ENCODE assay signal across 8 mouse cellular contexts in genomic region chr5:34574721-34575120, GRCm38 (mm10). TPM values are rescaled to one million over a fixed set of nuclear protein-coding genes. Genes with fewer than 3 reads are reported as not detected.
A peak's percentile ranks its signal among the peaks of the same experiment; 100 is the strongest.
DNase-seq lines count a peak whose midpoint lies in the region; ATAC-seq and TF ChIP-seq lines count a peak whose summit lies in the region.

No protein-coding gene starts in this region.

- H3K36me3 ChIP-seq in kidney, embryonic 16.5 days (ENCODE audit: insufficient read depth, low read length): no peaks in the 10 kb centered on the region
- no peaks in the 10 kb centered on the region for H3K36me3 ChIP-seq in hindbrain, embryonic 16.5 days (ENCODE audit: control insufficient read depth, insufficient read depth, low read length)
- no peaks in the 10 kb centered on the region for H3K36me3 ChIP-seq in midbrain, embryonic 13.5 days

- ATAC-seq in kidney, embryonic 16.5 days (ENCODE audit: low FRiP score, low TSS enrichment): no peak
- ATAC-seq in hindbrain, embryonic 16.5 days: no peak
- no peak for ATAC-seq in midbrain, embryonic 13.5 days

- peak overlapping the region; percentile 69 for H3K4me3 ChIP-seq in kidney, embryonic 16.5 days (ENCODE audit: low read length)
- H3K4me3 ChIP-seq in bone marrow macrophage, adult 2 months (ENCODE audit: insufficient read depth, low read length): peak overlapping the region; percentile 92
- H3K4me3 ChIP-seq in hindbrain, embryonic 16.5 days (ENCODE audit: low read length): peak overlapping the region; percentile 96
- H3K4me3 ChIP-seq in midbrain, embryonic 13.5 days (replicated peaks): peak overlapping the region; percentile 98

- peak overlapping the region; percentile 60 for H3K4me2 ChIP-seq in kidney, embryonic 16.5 days (replicated peaks; ENCODE audit: low read depth, low read length)
- H3K4me2 ChIP-seq in hindbrain, embryonic 16.5 days (ENCODE audit: low read length): peak overlapping the region; percentile 87
- peak overlapping the region; percentile 71 for H3K4me2 ChIP-seq in midbrain, embryonic 13.5 days (replicated peaks)

- peak overlapping the region; percentile 53 for H3K27ac ChIP-seq in kidney, embryonic 16.5 days (ENCODE audit: low read length)
- H3K27ac ChIP-seq in bone marrow macrophage, adult 2 months (ENCODE audit: insufficient read depth, low read depth, low read length): no peak overlapping the region
- peak overlapping the region; percentile 16; the same call in 1 of the 2 replicates for H3K27ac ChIP-seq in hindbrain, embryonic 16.5 days (ENCODE audit: low read depth, low read length)
- no peak overlapping the region for H3K27ac ChIP-seq in midbrain, embryonic 13.5 days

- no peaks in the 10 kb centered on the region for H3K27me3 ChIP-seq in kidney, embryonic 16.5 days (ENCODE audit: insufficient read depth, low read length)
- no peaks in the 10 kb centered on the region for H3K27me3 ChIP-seq in hindbrain, embryonic 16.5 days (replicated peaks; ENCODE audit: control insufficient read depth, insufficient read depth, low read length)
- no peaks in the 10 kb centered on the region for H3K27me3 ChIP-seq in midbrain, embryonic 13.5 days

- no peaks in the 10 kb centered on the region for H3K9me3 ChIP-seq in kidney, embryonic 16.5 days (ENCODE audit: low read length)
- no peaks in the 10 kb centered on the region for H3K9me3 ChIP-seq in hindbrain, embryonic 16.5 days (ENCODE audit: control insufficient read depth, low read length)
- H3K9me3 ChIP-seq in midbrain, embryonic 13.5 days: no peaks in the 10 kb centered on the region

- 23% methylated on average over 10 of the region's 10 CpGs for WGBS in kidney, embryonic 16.5 days
- WGBS in hindbrain, embryonic 16.5 days: 38% methylated on average over 10 of the region's 10 CpGs
- WGBS in midbrain, embryonic 13.5 days: 46% methylated on average over 10 of the region's 10 CpGs

- TF ChIP-seq POLR2A in bone marrow macrophage, adult 2 months (IDR thresholded peaks at IDR 0.05; ENCODE audit: borderline replicate concordance, low read depth, low read length): no peak

- DNase-seq in kidney, adult 8-10 months: no peak
- no peak for DNase-seq in layer of hippocampus, adult 9-11 months
- no peak for DNase-seq in layer of hippocampus, postnatal 25 days (ENCODE audit: extremely low spot score in 1 of 2, low spot score in 1 of 2)
- DNase-seq in frontal cortex, postnatal 10 days (ENCODE audit: low spot score in 2 of 2): no peak

- peaks cover 15% of the 10 kb centered on the region for H3K4me1 ChIP-seq in kidney, embryonic 16.5 days (ENCODE audit: insufficient read depth, low read length)
- peaks cover 11% of the 10 kb centered on the region for H3K4me1 ChIP-seq in bone marrow macrophage, adult 2 months (ENCODE audit: control insufficient read depth, insufficient read depth, low read length)
- H3K4me1 ChIP-seq in hindbrain, embryonic 16.5 days (ENCODE audit: control insufficient read depth, insufficient read depth, low read depth, low read length): peaks cover 12% of the 10 kb centered on the region
- H3K4me1 ChIP-seq in midbrain, embryonic 13.5 days (replicated peaks): peaks cover 23% of the 10 kb centered on the region

- H3K9ac ChIP-seq in kidney, embryonic 16.5 days (replicated peaks; ENCODE audit: low read length): peak overlapping the region; percentile 89
- H3K9ac ChIP-seq in hindbrain, embryonic 16.5 days (ENCODE audit: low read depth, low read length): peak overlapping the region; percentile 100
- H3K9ac ChIP-seq in midbrain, embryonic 13.5 days (replicated peaks): peak overlapping the region; percentile 99

- TF ChIP-seq CTCF in bone marrow macrophage, adult 2 months (IDR thresholded peaks at IDR 0.05; ENCODE audit: low read depth, low read length): no peak

RNA-seq across cellular contexts. Expression of gene Add1, which starts 1.3 kb away (rescaled TPM):
- 217 and 219 TPM in 2 replicates for polyA plus RNA-seq in kidney, embryonic 16.5 days (2015; fragmentation: Nextera tagmentation; extraction: Ambion mirVana)
- 120 and 122 TPM in 2 replicates for polyA plus RNA-seq in bone marrow macrophage, adult 2 months (2012; ENCODE audit: insufficient read depth, insufficient read length, missing spikeins)
- polyA plus RNA-seq in hindbrain, embryonic 16.5 days (2015; fragmentation: Nextera tagmentation; extraction: Ambion mirVana): 224 and 241 TPM in 2 replicates
- polyA plus RNA-seq in midbrain, embryonic 13.5 days (2015; fragmentation: Nextera tagmentation; extraction: Ambion mirVana): 204 and 205 TPM in 2 replicates
- total RNA-seq in layer of hippocampus, postnatal 25 days (2021): 100 to 1,000 TPM; 452 to 468 TPM

RNA-seq across cellular contexts. Expression of gene Sh3bp2, which starts 49.1 kb away (rescaled TPM):
- 5.6 and 9.5 TPM in 2 replicates for polyA plus RNA-seq in kidney, embryonic 16.5 days (2015; fragmentation: Nextera tagmentation; extraction: Ambion mirVana)
- polyA plus RNA-seq in bone marrow macrophage, adult 2 months (2012; ENCODE audit: insufficient read depth, insufficient read length, missing spikeins): 129 and 132 TPM in 2 replicates
- 17.1 and 25.5 TPM in 2 replicates for polyA plus RNA-seq in hindbrain, embryonic 16.5 days (2015; fragmentation: Nextera tagmentation; extraction: Ambion mirVana)
- polyA plus RNA-seq in midbrain, embryonic 13.5 days (2015; fragmentation: Nextera tagmentation; extraction: Ambion mirVana): 18.3 and 30.8 TPM in 2 replicates
- total RNA-seq in layer of hippocampus, postnatal 25 days (2021): 1 to 10 TPM; 3.7 to 7.5 TPM

Comparison
In these comparisons a context has a peak if more than half of its experiments do, and no peak if none do; other contexts are left out.
1. H3K27ac ChIP-seq: peak in kidney, embryonic 16.5 days (single experiment) and hindbrain, embryonic 16.5 days (single experiment); none in bone marrow macrophage, adult 2 months (single experiment) and midbrain, embryonic 13.5 days (single experiment).
2. Peak in every context shown above with its lines, with median percentiles within 50 percentile points of each other: H3K4me2 ChIP-seq, H3K4me3 ChIP-seq and H3K9ac ChIP-seq.